Mouse (Mus musculus) bone marrow macrophage, adult 2 months (primary cell): ENCODE data around the gene P2rx4. TPM values are rescaled to one million over a fixed set of nuclear protein-coding genes. Genes with fewer than 3 reads are reported as not detected.

Source experiments
- H3K27ac ChIP-seq: 2 replicates; pipeline ENCODE4 v1.5.1; 2012; ENCODE audit warnings: low read depth, low read length; ENCODE audit not compliant: insufficient read depth
- H3K4me1 ChIP-seq: 2 replicates; pipeline ENCODE4 v1.6.1; 2012; ENCODE audit warnings: low read length; ENCODE audit not compliant: control insufficient read depth, insufficient read depth
- H3K4me3 ChIP-seq: 2 replicates; pipeline ENCODE4 v1.5.1; 2012; ENCODE audit warnings: mild to moderate bottlenecking, low read length, moderate library complexity; ENCODE audit not compliant: insufficient read depth
- CTCF ChIP-seq: IDR thresholded peaks from 2 replicates; pipeline ENCODE4 v1.5.1; 2012; ENCODE audit warnings: low read depth, mild to moderate bottlenecking, low read length, moderate library complexity
- POLR2A ChIP-seq: IDR thresholded peaks from 2 replicates; pipeline ENCODE4 v1.6.1; 2012; ENCODE audit warnings: mild to moderate bottlenecking, low read depth, low read length, borderline replicate concordance
- polyA plus RNA-seq: library from polyadenylated mRNA; stranded (reverse); fragments of >200 nt; gene quantifications from 2 replicates; pipeline ENCODE4 v1.2.4, GENCODE M21; 2012; ENCODE audit not compliant: missing spikeins, insufficient read depth, insufficient read length

The P2rx4 gene
- polyA plus RNA-seq, 1 experiment, result 497 TPM

- Histone ChIP-seq H3K4me1 (no peaks in the 10 kb centered on the region), H3K4me3 (no peak overlapping the region), H3K27ac (no peak overlapping the region)
- TF ChIP-seq POLR2A (no peak), CTCF (no peak)
Measured at GRCm38 (mm10) chr5:122754477-122754876, 47.1 kb downstream of the P2rx4 start.

DNA sequence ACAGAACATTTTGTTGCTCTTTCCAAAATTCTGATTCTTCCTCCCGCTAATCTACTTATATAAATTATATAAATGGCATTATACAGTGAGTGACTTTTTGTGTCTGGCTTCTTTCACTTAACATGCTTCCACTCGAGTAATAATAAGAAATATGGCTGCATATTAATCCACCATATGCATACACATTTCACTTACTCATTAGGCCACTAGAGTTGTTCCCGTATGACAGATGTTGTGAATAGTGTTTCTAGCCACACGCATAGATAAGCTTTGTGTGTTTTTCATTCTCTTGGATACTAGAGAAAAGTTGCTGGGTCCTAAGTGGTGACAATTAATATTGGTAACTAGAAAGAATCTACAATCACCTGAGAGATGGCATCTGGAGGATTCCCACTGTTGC, 48.3 kb downstream of the P2rx4 start:
- Histone ChIP-seq H3K4me3 (no peak overlapping the region), H3K27ac (no peak overlapping the region), H3K4me1 (peaks cover 2% of the 10 kb centered on the region; the same call in 1 of the 2 replicates)
- no peak for TF ChIP-seq POLR2A

DNA sequence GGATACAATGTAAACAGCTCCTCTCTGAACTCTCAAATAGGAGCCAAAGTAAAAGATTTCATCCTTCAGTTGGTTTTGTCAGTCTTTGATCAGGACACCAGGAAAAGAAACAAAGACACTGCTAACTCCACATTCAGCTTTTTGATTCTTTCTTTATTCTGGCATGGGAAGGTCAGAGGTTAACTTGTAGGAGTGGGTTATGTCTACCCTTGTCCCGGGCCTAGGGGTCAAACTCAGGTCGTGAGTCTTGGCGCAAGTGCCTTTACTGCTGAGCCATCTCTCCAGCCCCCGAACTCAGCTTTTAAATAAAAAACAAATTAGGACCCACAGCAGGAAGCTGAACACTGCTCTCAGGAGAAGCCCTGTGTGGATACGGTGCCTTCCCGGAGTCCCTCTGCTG, 48.8 kb downstream of the P2rx4 start:
- Histone ChIP-seq H3K4me1 (peaks cover 6% of the 10 kb centered on the region), H3K27ac (no peak overlapping the region), H3K4me3 (no peak overlapping the region)
- no peak for TF ChIP-seq POLR2A
- TF ChIP-seq CTCF, result no peak

GRCm38 (mm10) chr5:122756680-122757079, 49.3 kb downstream of the P2rx4 start:
- Histone ChIP-seq H3K4me3 (no peak overlapping the region), H3K4me1 (peaks cover 8% of the 10 kb centered on the region), H3K27ac (no peak overlapping the region)
- no peak for TF ChIP-seq POLR2A
- TF ChIP-seq CTCF, result no peak

GRCm38 (mm10) chr5:122763271-122764031, 56.1 kb downstream of the P2rx4 start:
- no peak for TF ChIP-seq POLR2A
- no peak for TF ChIP-seq CTCF
- peaks cover 36% of the 10 kb centered on the region for H3K4me1 ChIP-seq
- H3K4me3 ChIP-seq, result no peak overlapping the region
- no peak overlapping the region for H3K27ac ChIP-seq

DNA sequence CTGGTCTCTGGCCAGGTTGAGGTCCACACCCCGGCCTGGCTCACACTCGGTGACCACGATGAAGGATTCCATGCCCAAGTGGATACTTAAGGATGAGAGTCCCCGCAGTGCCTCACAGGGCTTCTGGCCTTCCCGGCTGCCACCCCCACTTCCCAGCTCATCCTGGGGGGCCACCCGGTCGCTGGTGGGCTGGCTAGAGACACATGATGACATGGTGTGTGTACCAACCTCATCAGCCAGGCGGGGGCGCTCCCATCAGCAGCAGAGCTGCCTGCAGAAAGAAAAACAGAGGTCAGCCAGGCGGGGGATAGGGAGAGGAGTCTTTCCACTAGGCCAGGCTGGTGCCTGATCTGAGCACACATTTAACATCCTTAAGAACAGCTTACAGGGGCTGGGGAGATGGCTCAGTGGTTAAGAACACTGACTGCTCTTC, 56.7 kb downstream of the P2rx4 start:
- Histone ChIP-seq H3K4me1 (peaks cover 42% of the 10 kb centered on the region), H3K27ac (no peak overlapping the region), H3K4me3 (no peak overlapping the region)
- no peak for TF ChIP-seq CTCF

- H3K4me1 ChIP-seq, result peaks cover 52% of the 10 kb centered on the region
- H3K4me3 ChIP-seq, result no peak overlapping the region
- no peak for TF ChIP-seq POLR2A
- TF ChIP-seq CTCF, result no peak
- H3K27ac ChIP-seq, result peak overlapping the region; percentile 13; the same call in 1 of the 2 replicates
Measured at GRCm38 (mm10) chr5:122767283-122767682, 59.9 kb downstream of the P2rx4 start.

DNA sequence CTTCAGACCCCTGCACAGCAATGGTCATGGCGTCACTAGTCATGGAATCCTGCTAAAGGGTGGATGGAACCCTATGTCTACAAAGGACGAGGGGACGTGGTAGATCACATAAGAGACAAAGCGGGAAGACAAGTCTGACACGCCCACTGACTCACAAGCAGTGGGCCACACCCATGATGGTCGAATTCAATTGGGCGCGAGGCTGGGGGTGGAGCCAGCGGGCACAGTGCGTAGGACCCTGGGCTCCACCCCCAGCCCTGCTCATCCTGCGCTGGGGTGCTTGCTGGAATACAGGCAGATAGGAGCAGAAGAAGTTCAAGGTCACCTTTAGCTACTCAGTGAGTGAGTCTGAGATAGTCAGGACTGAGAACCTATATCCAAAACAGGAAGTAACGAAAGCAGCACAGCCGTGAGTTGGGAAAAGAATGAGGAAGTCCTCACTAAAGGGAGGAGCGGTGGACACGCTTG, 61.8 kb downstream of the P2rx4 start:
- no peak for TF ChIP-seq POLR2A
- TF ChIP-seq CTCF, result no peak
- Histone ChIP-seq H3K27ac (peak overlapping the region; percentile 96), H3K4me3 (no peak overlapping the region), H3K4me1 (peaks cover 46% of the 10 kb centered on the region)

DNA sequence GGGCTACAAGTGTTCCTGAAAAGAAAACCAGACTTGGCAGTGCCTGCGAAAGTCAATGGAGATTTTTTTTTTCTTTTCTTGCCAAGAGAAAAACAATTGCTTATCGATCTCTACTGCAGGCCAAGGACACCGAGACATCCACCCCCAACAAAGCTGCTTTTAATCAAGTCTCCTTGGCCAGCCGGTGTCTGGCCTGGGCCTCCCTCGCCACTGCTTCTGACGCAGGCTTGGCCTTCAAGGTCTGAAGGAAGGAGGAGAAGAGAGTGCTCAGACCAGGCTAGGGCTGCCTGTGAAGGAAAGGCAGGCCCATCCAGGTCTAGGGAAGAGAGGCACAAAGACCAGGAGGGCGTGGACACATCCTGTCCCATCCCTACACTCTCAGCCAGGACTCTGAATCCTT, 63.0 kb downstream of the P2rx4 start:
- Histone ChIP-seq H3K4me3 (peak overlapping the region; percentile 29), H3K27ac (peak overlapping the region; percentile 96)

DNA sequence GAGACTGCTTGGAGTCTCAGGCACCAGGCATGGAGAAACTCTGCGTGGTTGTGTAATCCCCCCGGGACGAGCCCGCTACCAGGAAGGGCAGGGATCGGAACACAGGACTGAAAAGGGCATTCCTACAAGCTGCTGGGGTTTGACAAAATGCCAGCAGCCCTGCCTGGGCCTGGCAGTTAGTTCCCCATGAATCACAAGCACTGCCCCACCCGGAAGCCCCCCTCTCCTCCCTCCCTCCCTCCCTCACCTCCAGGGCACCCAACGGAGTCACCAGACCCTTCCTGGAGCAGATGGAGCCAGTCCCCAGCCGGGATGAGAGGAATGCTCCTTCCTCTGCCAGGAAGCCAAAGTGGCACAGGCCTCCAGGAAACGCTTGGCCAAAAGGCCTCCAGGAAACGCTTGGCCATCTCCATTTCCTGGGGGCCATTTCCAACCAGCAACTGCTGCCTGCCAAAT, 63.5 kb downstream of the P2rx4 start:
- Histone ChIP-seq H3K4me3 (peak overlapping the region; percentile 42), H3K4me1 (peaks cover 51% of the 10 kb centered on the region), H3K27ac (peak overlapping the region; percentile 96)
- TF ChIP-seq POLR2A (no peak), CTCF (no peak)

More for the DNA sequence above, 63.0 kb downstream of the P2rx4 start:
- peaks cover 48% of the 10 kb centered on the region for H3K4me1 ChIP-seq
- TF ChIP-seq POLR2A, result no peak
- no peak for TF ChIP-seq CTCF

DNA sequence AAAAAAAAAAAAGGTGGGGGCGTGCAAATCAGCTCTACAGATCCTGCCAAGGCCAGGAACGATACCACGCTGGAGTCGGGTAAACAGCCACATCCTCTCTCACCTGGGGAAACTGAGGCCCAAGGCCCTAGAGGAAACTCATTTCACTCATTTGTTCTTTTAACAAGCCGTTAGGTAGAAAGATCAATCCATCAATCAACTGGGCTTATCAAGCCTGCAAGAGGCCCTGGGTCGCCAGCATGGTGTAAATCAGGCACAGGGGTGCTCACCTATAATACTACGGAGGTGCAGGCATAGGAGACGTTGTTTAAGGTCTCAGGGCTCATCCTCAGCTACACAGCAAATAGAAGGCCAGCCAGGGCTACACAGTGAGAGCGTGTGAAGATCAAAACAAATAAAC, 64.1 kb downstream of the P2rx4 start:
- no peak for TF ChIP-seq CTCF
- TF ChIP-seq POLR2A, result no peak
- peaks cover 47% of the 10 kb centered on the region for H3K4me1 ChIP-seq
- peak overlapping the region; percentile 42; the same call in 1 of the 2 replicates for H3K4me3 ChIP-seq
- peak overlapping the region; percentile 95 for H3K27ac ChIP-seq
